Mouse (Mus musculus): ENCODE data around the gene Eif3k. TPM values are rescaled to one million over a fixed set of nuclear protein-coding genes. Genes with fewer than 3 reads are reported as not detected.
A peak's percentile ranks its signal among the peaks of the same experiment; 100 is the strongest.

The Eif3k gene
- polyA plus RNA-seq (2015; fragmentation: Nextera tagmentation; extraction: Ambion mirVana): 403 and 405 TPM in 2 replicates

- Histone ChIP-seq H3K27me3 (no peaks in the 10 kb centered on the region), H3K4me2 (replicated peaks) (peak within 1 kb of the TSS; percentile 91), H3K27ac (replicated peaks) (peak within 1 kb of the TSS; percentile 90), H3K9ac (peak within 1 kb of the TSS; percentile 77), H3K4me3 (replicated peaks) (peak within 1 kb of the TSS; percentile 89), H3K4me1 (peaks cover 13% of the 10 kb centered on the region), H3K36me3 (peaks cover 27% of the 10 kb centered on the region), H3K9me3 (replicated peaks) (no peaks in the 10 kb centered on the region)
- WGBS: 0% methylated on average over 36 of the region's 36 CpGs
- ATAC-seq (ENCODE audit: insufficient number of reproducible peaks, low FRiP score, low TSS enrichment, low read depth): peak; percentile 94
Measured at GRCm38 (mm10) chr7:28981651-28982273, at the start of gene Eif3k, which contains the start of gene Map4k1. Eif3k (minus strand) TSS chr7:28981864. Map4k1 (plus strand) TSS chr7:28982050.

- ATAC-seq (ENCODE audit: insufficient number of reproducible peaks, low FRiP score, low TSS enrichment, low read depth): no peak
- Histone ChIP-seq H3K9ac (no peak overlapping the region), H3K36me3 (no peaks in the 10 kb centered on the region), H3K4me2 (replicated peaks) (no peak overlapping the region), H3K9me3 (replicated peaks) (no peaks in the 10 kb centered on the region), H3K4me3 (replicated peaks) (no peak overlapping the region), H3K27ac (replicated peaks) (no peak overlapping the region), H3K27me3 (no peaks in the 10 kb centered on the region), H3K4me1 (peaks cover 14% of the 10 kb centered on the region)
- whole genome bisulfite sequencing: 86% methylated on average over 14 of the region's 14 CpGs
Measured at GRCm38 (mm10) chr7:29029690-29030656, 48.3 kb upstream of the Eif3k start.

- ATAC-seq (ENCODE audit: insufficient number of reproducible peaks, low FRiP score, low TSS enrichment, low read depth): no peak
- Histone ChIP-seq H3K9ac (no peak overlapping the region), H3K9me3 (replicated peaks) (no peaks in the 10 kb centered on the region), H3K27me3 (no peaks in the 10 kb centered on the region), H3K4me3 (replicated peaks) (no peak overlapping the region), H3K4me1 (peaks cover 14% of the 10 kb centered on the region), H3K36me3 (no peaks in the 10 kb centered on the region), H3K4me2 (replicated peaks) (no peak overlapping the region), H3K27ac (replicated peaks) (no peak overlapping the region)
- WGBS: 81% methylated on average over 6 of the region's 6 CpGs
Measured at GRCm38 (mm10) chr7:29028761-29029160, 47.1 kb upstream of the Eif3k start.

GRCm38 (mm10) chr7:29026811-29027210 is 45.1 kb upstream of the Eif3k start:
- WGBS: 72% methylated on average over 4 of the region's 4 CpGs
- H3K36me3 ChIP-seq: no peaks in the 10 kb centered on the region
- no peak overlapping the region for H3K4me3 ChIP-seq (replicated peaks)
- ATAC-seq (ENCODE audit: insufficient number of reproducible peaks, low FRiP score, low TSS enrichment, low read depth): no peak
- H3K27me3 ChIP-seq: no peaks in the 10 kb centered on the region
- no peaks in the 10 kb centered on the region for H3K9me3 ChIP-seq (replicated peaks)
- no peak overlapping the region for H3K9ac ChIP-seq
- H3K27ac ChIP-seq (replicated peaks): no peak overlapping the region
- H3K4me2 ChIP-seq (replicated peaks): no peak overlapping the region
- H3K4me1 ChIP-seq: peaks cover 14% of the 10 kb centered on the region

- no peak for ATAC-seq (ENCODE audit: insufficient number of reproducible peaks, low FRiP score, low TSS enrichment, low read depth)
- Histone ChIP-seq H3K36me3 (no peaks in the 10 kb centered on the region), H3K27ac (replicated peaks) (no peak overlapping the region), H3K4me1 (peaks cover 14% of the 10 kb centered on the region), H3K9me3 (replicated peaks) (no peaks in the 10 kb centered on the region), H3K4me2 (replicated peaks) (no peak overlapping the region), H3K9ac (no peak overlapping the region), H3K4me3 (replicated peaks) (no peak overlapping the region), H3K27me3 (no peaks in the 10 kb centered on the region)
- WGBS: 68% methylated on average over 5 of the region's 5 CpGs
Measured at GRCm38 (mm10) chr7:29026195-29026594, 44.5 kb upstream of the Eif3k start.

GRCm38 (mm10) chr7:29025566-29025965 is 43.9 kb upstream of the Eif3k start:
- H3K4me2 ChIP-seq (replicated peaks): no peak overlapping the region
- no peaks in the 10 kb centered on the region for H3K36me3 ChIP-seq
- H3K27me3 ChIP-seq: peaks cover 1% of the 10 kb centered on the region
- 35% methylated on average over 7 of the region's 7 CpGs for WGBS
- ATAC-seq (ENCODE audit: insufficient number of reproducible peaks, low FRiP score, low TSS enrichment, low read depth): no peak
- no peak overlapping the region for H3K9ac ChIP-seq
- no peaks in the 10 kb centered on the region for H3K9me3 ChIP-seq (replicated peaks)
- no peak overlapping the region for H3K4me3 ChIP-seq (replicated peaks)
- peaks cover 14% of the 10 kb centered on the region for H3K4me1 ChIP-seq
- H3K27ac ChIP-seq (replicated peaks): no peak overlapping the region

- no peak for ATAC-seq (ENCODE audit: insufficient number of reproducible peaks, low FRiP score, low TSS enrichment, low read depth)
- no peaks in the 10 kb centered on the region for H3K36me3 ChIP-seq
- H3K4me2 ChIP-seq (replicated peaks): no peak overlapping the region
- H3K27me3 ChIP-seq: peaks cover 22% of the 10 kb centered on the region
- H3K9ac ChIP-seq: no peak overlapping the region
- no peaks in the 10 kb centered on the region for H3K9me3 ChIP-seq (replicated peaks)
- 83% methylated on average over 8 of the region's 8 CpGs for WGBS
- H3K27ac ChIP-seq (replicated peaks): no peak overlapping the region
- H3K4me3 ChIP-seq (replicated peaks): no peak overlapping the region
- peaks cover 23% of the 10 kb centered on the region for H3K4me1 ChIP-seq
Measured at GRCm38 (mm10) chr7:29023514-29023913, 41.9 kb upstream of the Eif3k start.

GRCm38 (mm10) chr7:29022479-29022878 is 40.8 kb upstream of the Eif3k start:
- Histone ChIP-seq H3K9me3 (replicated peaks) (no peaks in the 10 kb centered on the region), H3K4me1 (peaks cover 23% of the 10 kb centered on the region), H3K36me3 (no peaks in the 10 kb centered on the region), H3K4me2 (replicated peaks) (no peak overlapping the region), H3K27ac (replicated peaks) (no peak overlapping the region), H3K4me3 (replicated peaks) (no peak overlapping the region), H3K9ac (no peak overlapping the region), H3K27me3 (peaks cover 30% of the 10 kb centered on the region)
- ATAC-seq (ENCODE audit: insufficient number of reproducible peaks, low FRiP score, low TSS enrichment, low read depth): no peak
- whole genome bisulfite sequencing: 90% methylated on average over 8 of the region's 8 CpGs

- no peak for ATAC-seq (ENCODE audit: insufficient number of reproducible peaks, low FRiP score, low TSS enrichment, low read depth)
- H3K4me1 ChIP-seq: peaks cover 9% of the 10 kb centered on the region
- H3K27me3 ChIP-seq: peaks cover 30% of the 10 kb centered on the region
- peak overlapping the region; percentile 82 for H3K4me2 ChIP-seq (replicated peaks)
- no peak overlapping the region for H3K27ac ChIP-seq (replicated peaks)
- H3K36me3 ChIP-seq: no peaks in the 10 kb centered on the region
- no peaks in the 10 kb centered on the region; the same call in 1 of the 2 replicates for H3K9me3 ChIP-seq (replicated peaks)
- H3K9ac ChIP-seq: peak overlapping the region; percentile 12; the same call in 1 of the 2 replicates
- 4% methylated on average over 88 of the region's 88 CpGs for WGBS
- peak overlapping the region; percentile 42 for H3K4me3 ChIP-seq (replicated peaks)
Measured at GRCm38 (mm10) chr7:29019447-29020220, 38.0 kb upstream of the Eif3k start.

GRCm38 (mm10) chr7:29017222-29017621 is 35.6 kb upstream of the Eif3k start:
- H3K9ac ChIP-seq: no peak overlapping the region
- H3K27ac ChIP-seq (replicated peaks): no peak overlapping the region
- H3K9me3 ChIP-seq (replicated peaks): no peaks in the 10 kb centered on the region; the same call in 1 of the 2 replicates
- no peak for ATAC-seq (ENCODE audit: insufficient number of reproducible peaks, low FRiP score, low TSS enrichment, low read depth)
- H3K4me2 ChIP-seq (replicated peaks): no peak overlapping the region
- H3K27me3 ChIP-seq: peaks cover 30% of the 10 kb centered on the region
- H3K4me3 ChIP-seq (replicated peaks): no peak overlapping the region
- H3K36me3 ChIP-seq: no peaks in the 10 kb centered on the region
- H3K4me1 ChIP-seq: peaks cover 9% of the 10 kb centered on the region
- 84% methylated on average over 7 of the region's 7 CpGs for WGBS

- Histone ChIP-seq H3K9me3 (replicated peaks) (no peaks in the 10 kb centered on the region; the same call in 1 of the 2 replicates), H3K4me1 (peaks cover 9% of the 10 kb centered on the region), H3K9ac (no peak overlapping the region), H3K27ac (replicated peaks) (no peak overlapping the region), H3K36me3 (no peaks in the 10 kb centered on the region), H3K4me3 (replicated peaks) (no peak overlapping the region), H3K27me3 (peaks cover 30% of the 10 kb centered on the region), H3K4me2 (replicated peaks) (no peak overlapping the region)
- WGBS: 84% methylated on average over 7 of the region's 7 CpGs
- ATAC-seq (ENCODE audit: insufficient number of reproducible peaks, low FRiP score, low TSS enrichment, low read depth): no peak
Measured at GRCm38 (mm10) chr7:29016440-29016839, 34.8 kb upstream of the Eif3k start.

Data from embryonic facial prominence, embryonic 15.5 days (tissue).